Mouse (Mus musculus): ENCODE results near the gene Pdia3.

DNA sequence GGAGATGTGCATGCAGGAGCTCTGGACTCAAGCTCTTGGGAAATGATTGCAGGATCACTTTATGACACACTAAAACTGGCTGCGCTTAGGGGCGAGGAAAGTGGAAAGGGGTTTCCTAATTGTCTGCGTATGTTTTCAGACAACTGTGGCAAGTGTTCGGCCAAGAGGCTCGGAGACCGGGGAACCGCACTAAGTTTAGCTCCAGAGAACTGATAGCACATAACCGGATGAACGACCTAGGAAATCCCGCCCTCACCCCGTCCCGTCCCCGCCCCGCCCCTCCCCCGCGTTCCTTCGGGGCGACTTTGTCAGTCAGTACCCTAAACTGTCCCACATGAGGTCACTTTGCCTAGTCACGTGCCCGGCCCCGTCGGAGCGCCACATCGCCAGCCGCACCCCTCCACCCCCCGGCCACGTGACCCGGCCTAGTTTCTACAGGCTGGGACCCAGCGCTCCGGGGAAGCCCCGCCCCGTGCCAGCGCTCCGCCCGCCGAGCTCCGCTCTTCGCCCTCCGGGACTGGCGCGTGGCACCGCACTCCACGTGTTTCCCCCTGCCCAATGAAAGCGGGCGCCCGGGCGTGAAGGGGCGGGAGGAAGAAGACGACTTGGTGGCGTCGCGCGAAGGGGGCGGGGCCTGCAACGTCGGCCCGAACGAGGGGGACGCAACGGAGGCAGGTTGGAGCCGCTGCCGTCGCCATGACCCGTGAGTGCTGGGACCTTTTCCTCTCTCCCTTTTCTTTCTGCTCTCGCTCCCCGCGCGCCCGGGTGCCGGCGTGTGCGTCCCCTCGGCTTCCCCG, 35.4 kb downstream of the Pdia3 start, which contains the start of gene Serf2:
- TF ChIP-seq EP300 (IDR thresholded peaks at IDR 0.05; ENCODE audit: low read depth) (no peak), CTCF (IDR thresholded peaks at IDR 0.05; ENCODE audit: low read depth) (no peak)

All from liver, embryonic 14.5 days (tissue).